In genomic region chr13:102896322-102896721, GRCm38 (mm10) we compare ENCODE assay signal across 21 mouse cellular contexts.
DNase-seq lines count a peak whose midpoint lies in the region; TF ChIP-seq lines count a peak whose summit lies in the region.
"Had no signal": no experiment of that assay in that cellular context is flagged by ENCODE, and none has a peak within 500 bp of the region (broad histone marks: within the 10 kb centered on the region; RNA-seq: fewer than 3 reads in every experiment).

No protein-coding gene starts in this region.

- peaks cover 44% of the 10 kb centered on the region for H3K4me1 ChIP-seq in embryonic fibroblast, embryonic 13.5 days (ENCODE audit: control insufficient read depth, insufficient read depth, low read length)

- peak overlapping the region; percentile 63 for H3K27ac ChIP-seq in embryonic fibroblast, embryonic 13.5 days (ENCODE audit: insufficient read depth, low read length)
- H3K27ac ChIP-seq: embryonic facial prominence, embryonic 12.5 days; forebrain, embryonic 10.5 days; forebrain, embryonic 15.5 days; heart, embryonic 10.5 days; hindbrain, embryonic 13.5 days; liver, embryonic 15.5 days had no signal

- no peak for TF ChIP-seq POLR2A in embryonic fibroblast, embryonic 13.5 days (IDR thresholded peaks at IDR 0.05; ENCODE audit: low read depth, low read length)

- peak; percentile 43 for DNase-seq in kidney, adult 9 months
- no peak for DNase-seq in kidney, postnatal 4 days
- DNase-seq in lung, postnatal 25 days (ENCODE audit: low spot score) = peak; percentile 54
- no peak for DNase-seq in lung, postnatal 10 days
- DNase-seq in natural killer cell, adult 2 months (ENCODE audit: low spot score in 2 of 2) = no peak
- DNase-seq: adrenal gland, adult 8-10 months; cerebellum, adult 8-10 months; embryo, embryonic 11 days; gastrocnemius, postnatal 36 days; heart, postnatal 4 days; kidney, postnatal 14 days; layer of hippocampus, postnatal 36 days; liver; right cerebral cortex, postnatal 14 days had no signal

- TF ChIP-seq CTCF in embryonic fibroblast, embryonic 13.5 days (IDR thresholded peaks at IDR 0.05; ENCODE audit: borderline replicate concordance, insufficient read depth, low read length) = no peak

- no peak overlapping the region for H3K4me3 ChIP-seq in embryonic fibroblast, embryonic 13.5 days (ENCODE audit: insufficient read depth, low read length)
- H3K4me3 ChIP-seq: embryonic facial prominence, embryonic 12.5 days; forebrain, embryonic 10.5 days; forebrain, embryonic 15.5 days; heart, embryonic 10.5 days; hindbrain, embryonic 13.5 days; liver, embryonic 15.5 days had no signal

Comparison
In these comparisons a context has a peak if more than half of its experiments do, and no peak if none do; other contexts are left out.
1. DNase-seq: peak in kidney, adult 9 months (single experiment) and lung, postnatal 25 days (single experiment); none in kidney, postnatal 4 days (0 of 2), lung, postnatal 10 days (single experiment) and natural killer cell, adult 2 months (0 of 2).